Mouse (Mus musculus) megakaryocyte, embryonic 14.5 days (primary cell): ENCODE data around the gene Prmt9. TPM values are rescaled to one million over a fixed set of nuclear protein-coding genes. Genes with fewer than 3 reads are reported as not detected.

Experiments used
- H3K27me3 ChIP-seq: replicated peaks from 2 replicates; pipeline ENCODE3; 2012; ENCODE audit warnings: inconsistent platforms
- H3K36me3 ChIP-seq: replicated peaks from 2 replicates; pipeline ENCODE3; 2012; ENCODE audit warnings: low read length, inconsistent platforms, mixed read lengths
- H3K4me1 ChIP-seq: 2 replicates; pipeline ENCODE4 v1.6.1; 2012; ENCODE audit warnings: inconsistent platforms
- H3K4me3 ChIP-seq: replicated peaks from 2 replicates; pipeline ENCODE3; 2012; ENCODE audit warnings: moderate library complexity, mild to moderate bottlenecking, inconsistent platforms
- H3K9me3 ChIP-seq: 2 replicates; pipeline ENCODE4 v1.6.1; 2012; ENCODE audit warnings: inconsistent platforms
- FLI1 ChIP-seq: IDR thresholded peaks from 2 replicates; pipeline ENCODE4 v1.6.1; 2012; ENCODE audit warnings: low read length, inconsistent platforms, mixed read lengths
- GATA1 ChIP-seq: IDR thresholded peaks from 3 replicates; pipeline ENCODE4 v1.6.1; 2012; ENCODE audit warnings: mixed read lengths, low read length, inconsistent platforms, borderline replicate concordance
- polyA plus RNA-seq: library from polyadenylated mRNA; stranded (reverse); fragments of >175 nt; gene quantifications from 2 replicates; pipeline ENCODE4 v1.2.3, GENCODE M21; 2012; ENCODE audit warnings: low replicate concordance; ENCODE audit not compliant: insufficient read depth

The Prmt9 gene
- polyA plus RNA-seq, 1 experiment: 1.4 TPM

DNA sequence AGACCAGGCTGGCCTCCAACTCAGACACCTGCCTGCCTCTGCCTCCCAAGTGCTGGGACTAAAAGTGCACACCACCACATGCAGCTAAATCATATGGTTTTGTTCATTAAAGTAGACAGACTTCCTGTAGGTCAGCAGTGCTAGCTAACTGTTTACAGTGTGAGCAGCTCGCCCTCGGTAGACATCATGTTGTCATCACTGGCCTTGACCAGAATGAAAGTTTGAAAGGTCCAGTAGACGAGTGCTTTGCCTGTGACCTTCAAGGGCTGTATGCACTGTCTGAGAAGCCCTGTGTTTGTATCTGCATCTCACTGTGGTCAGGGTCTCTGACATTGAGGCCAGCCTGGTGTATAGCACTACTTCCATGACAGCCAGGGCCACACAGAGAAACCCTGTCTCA lies 12.2 kb downstream of the Prmt9 start:
- no peaks in the 10 kb centered on the region for H3K9me3 ChIP-seq
- no peak overlapping the region for H3K4me3 ChIP-seq
- no peaks in the 10 kb centered on the region for H3K27me3 ChIP-seq
- no peaks in the 10 kb centered on the region for H3K4me1 ChIP-seq
- peaks cover 89% of the 10 kb centered on the region for H3K36me3 ChIP-seq
- TF ChIP-seq GATA1 (no peak), FLI1 (no peak)

DNA sequence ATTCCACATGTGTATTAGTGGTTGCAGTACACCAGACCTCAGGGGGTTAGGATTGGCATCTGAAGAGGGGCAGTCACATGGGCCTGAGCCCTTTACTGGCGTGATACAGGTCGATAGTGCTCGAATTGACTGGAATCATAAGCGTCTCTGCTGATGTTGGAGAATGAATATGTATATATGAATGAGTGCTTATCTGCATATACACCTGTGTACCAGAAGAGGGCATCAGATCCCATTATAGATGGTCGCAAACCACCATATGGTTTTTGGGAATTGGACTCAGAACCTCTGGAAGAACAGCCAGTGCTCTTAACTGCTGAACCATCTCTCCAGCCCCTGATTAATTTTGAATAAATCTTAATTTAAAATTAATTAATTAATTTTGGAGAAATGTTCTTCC lies 25.0 kb downstream of the Prmt9 start:
- Histone ChIP-seq H3K27me3 (no peaks in the 10 kb centered on the region), H3K4me3 (no peak overlapping the region), H3K9me3 (no peaks in the 10 kb centered on the region), H3K4me1 (no peaks in the 10 kb centered on the region; the same call in 1 of the 2 replicates), H3K36me3 (peaks cover 87% of the 10 kb centered on the region)
- TF ChIP-seq GATA1 (no peak), FLI1 (no peak)

DNA sequence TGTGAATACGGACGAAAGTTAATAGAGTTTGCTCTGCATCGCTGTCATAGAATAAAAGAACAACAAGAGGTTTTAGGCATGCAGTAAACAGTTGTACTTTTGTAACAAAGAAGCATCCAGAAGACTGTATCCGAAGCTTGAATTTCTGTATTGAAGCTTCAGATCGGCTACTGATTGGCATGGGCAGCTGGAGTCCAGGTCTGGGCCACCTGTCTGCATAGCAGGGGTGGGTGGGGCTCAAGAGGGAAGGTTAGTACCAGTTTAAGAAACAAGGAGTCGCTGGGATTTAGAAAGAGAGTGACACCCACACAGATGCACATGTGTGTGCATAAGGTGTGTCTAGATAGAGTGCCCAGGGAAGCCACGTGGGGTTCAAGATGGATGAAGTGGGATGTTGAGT lies 28.5 kb downstream of the Prmt9 start:
- Histone ChIP-seq H3K27me3 (no peaks in the 10 kb centered on the region), H3K4me3 (no peak overlapping the region), H3K9me3 (no peaks in the 10 kb centered on the region), H3K36me3 (peaks cover 91% of the 10 kb centered on the region), H3K4me1 (no peaks in the 10 kb centered on the region; the same call in 1 of the 2 replicates)
- TF ChIP-seq FLI1 (no peak), GATA1 (no peak)

DNA sequence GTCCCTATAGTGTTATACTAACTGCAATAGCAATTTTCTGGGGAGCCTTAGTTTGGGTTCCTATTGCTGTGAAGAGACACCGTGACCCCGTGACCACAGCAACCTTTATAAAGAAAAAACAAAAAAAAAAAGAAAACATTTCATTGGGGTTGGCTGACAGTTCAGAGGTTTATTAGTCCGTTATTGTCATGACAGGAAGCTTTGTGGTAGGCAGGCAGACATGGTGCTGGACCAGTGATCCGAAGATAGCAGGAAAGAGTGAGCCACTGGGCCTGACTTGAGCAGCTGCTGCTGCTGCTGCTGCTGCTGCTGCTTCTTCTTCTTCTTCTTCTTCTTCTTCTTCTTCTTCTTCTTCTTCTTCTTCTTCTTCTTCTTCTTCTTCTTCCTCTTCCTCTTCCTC lies 35.0 kb downstream of the Prmt9 start:
- TF ChIP-seq GATA1: no peak
- no peak for TF ChIP-seq FLI1
- Histone ChIP-seq H3K9me3 (no peaks in the 10 kb centered on the region), H3K27me3 (no peaks in the 10 kb centered on the region), H3K4me1 (peaks cover 17% of the 10 kb centered on the region), H3K4me3 (no peak overlapping the region), H3K36me3 (peaks cover 40% of the 10 kb centered on the region)

DNA sequence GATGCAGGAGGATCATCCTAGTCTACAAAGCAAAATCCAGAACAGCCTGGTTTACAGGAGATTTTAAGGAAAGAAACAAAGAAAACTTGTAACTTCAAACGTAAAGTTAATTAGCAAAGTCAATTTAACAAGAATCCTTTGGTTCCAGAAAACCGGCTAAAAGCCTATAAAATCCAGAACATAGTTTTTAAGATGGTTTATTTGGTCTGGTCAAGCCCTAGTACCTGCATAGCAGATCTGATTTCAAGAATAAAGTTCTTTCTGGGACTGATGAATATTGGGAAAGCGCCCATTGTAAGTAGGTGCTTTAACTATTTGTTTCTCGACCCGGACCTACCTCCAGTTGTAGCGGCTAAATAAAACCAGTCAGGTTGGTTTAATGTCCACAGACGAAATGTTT lies 60.4 kb downstream of the Prmt9 start:
- peak overlapping the region; percentile 92 for H3K4me3 ChIP-seq
- H3K4me1 ChIP-seq: peaks cover 12% of the 10 kb centered on the region
- TF ChIP-seq GATA1 (no peak), FLI1 (no peak)
- peaks cover 11% of the 10 kb centered on the region for H3K27me3 ChIP-seq
- H3K9me3 ChIP-seq: peaks cover 4% of the 10 kb centered on the region
- H3K36me3 ChIP-seq: no peaks in the 10 kb centered on the region

DNA sequence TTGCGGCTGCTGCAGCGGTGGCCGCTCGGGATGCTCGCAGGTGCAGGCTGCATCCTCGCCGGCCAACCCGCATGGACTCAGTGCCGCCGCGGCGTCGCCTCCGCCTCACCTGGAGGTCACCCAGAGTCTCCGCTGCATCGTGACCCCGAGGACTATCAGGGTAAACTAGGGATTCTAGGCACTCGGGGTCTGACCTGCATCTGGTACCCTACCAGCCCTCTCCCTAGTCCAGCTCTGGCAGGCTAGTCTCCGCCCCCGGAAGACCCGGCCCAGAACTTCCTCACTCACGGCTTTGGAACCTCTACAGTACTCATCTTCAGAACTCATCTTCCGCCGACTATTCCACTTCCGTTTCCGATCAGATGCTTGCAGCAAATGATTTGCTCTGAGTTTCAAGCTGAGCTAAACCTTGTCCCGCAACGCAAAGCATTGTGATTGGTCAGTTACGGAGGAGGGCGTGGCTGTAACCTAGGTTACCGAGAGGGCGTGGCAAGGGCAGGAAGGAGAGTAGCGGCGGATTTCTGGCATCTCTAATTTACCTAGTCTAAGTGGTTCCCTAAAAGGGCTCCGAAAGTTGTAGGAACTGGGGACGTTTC lies 61.3 kb downstream of the Prmt9 start, which contains the start of gene Tmem184c:
Gene Tmem184c (minus strand): TSS at position 325 of the 596 bp plus-strand sequence.
- Histone ChIP-seq H3K36me3 (no peaks in the 10 kb centered on the region), H3K4me1 (peaks cover 17% of the 10 kb centered on the region), H3K4me3 (peak within 1 kb of the TSS; percentile 92), H3K9me3 (peaks cover 4% of the 10 kb centered on the region), H3K27me3 (peaks cover 11% of the 10 kb centered on the region)
- no peak for TF ChIP-seq GATA1
- TF ChIP-seq FLI1: no peak

DNA sequence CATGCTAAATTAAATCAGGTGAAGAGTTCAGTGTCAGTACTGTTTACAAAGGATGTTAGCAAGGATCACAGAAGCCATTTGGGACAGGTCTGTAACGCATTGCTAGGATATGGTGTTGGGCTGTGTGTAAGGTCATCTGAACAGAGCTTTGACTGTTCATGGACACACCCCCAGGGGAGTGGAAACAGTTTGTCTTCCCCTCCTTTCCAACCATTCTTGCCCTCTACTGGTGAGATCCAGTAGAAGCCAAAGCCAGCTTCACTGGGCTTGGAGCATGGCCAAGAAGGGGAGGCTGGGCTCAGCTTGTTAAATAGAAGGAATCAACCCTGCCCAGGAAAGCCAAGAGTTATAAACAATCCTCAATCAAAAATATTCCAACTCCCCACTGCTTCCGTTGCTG lies 68.7 kb downstream of the Prmt9 start:
- TF ChIP-seq FLI1 (no peak), GATA1 (no peak)
- peaks cover 11% of the 10 kb centered on the region; the same call in 1 of the 2 replicates for H3K4me1 ChIP-seq
- H3K4me3 ChIP-seq: no peak overlapping the region
- H3K27me3 ChIP-seq: peaks cover 5% of the 10 kb centered on the region
- H3K9me3 ChIP-seq: no peaks in the 10 kb centered on the region; the same call in 1 of the 2 replicates
- H3K36me3 ChIP-seq: no peaks in the 10 kb centered on the region

DNA sequence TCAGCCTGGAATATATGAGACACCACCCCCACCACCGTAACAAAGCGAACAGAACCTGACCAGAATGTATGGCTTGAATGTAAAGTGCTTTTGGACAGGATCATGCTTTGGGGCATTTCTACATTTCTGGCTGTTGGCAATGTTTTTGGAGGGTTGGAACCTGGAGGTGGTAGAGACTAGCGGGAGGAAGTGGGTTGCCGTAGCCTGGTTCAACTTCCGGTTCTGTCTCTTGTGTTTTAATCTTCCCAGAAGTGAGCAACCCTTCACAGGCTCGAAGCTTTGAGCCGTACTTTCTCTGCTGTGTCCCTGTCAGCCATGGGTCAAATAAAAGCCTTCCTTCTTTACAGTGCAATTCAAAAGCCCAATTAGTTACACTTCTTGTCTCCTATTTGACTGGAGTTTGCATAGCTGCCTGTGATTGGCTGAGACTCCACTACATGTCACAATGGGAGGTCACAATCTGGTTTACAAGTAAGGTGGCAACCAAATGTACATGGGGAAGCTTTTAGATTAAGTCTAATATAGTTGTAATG lies 74.5 kb downstream of the Prmt9 start:
- peaks cover 10% of the 10 kb centered on the region for H3K4me1 ChIP-seq
- peaks cover 7% of the 10 kb centered on the region for H3K27me3 ChIP-seq
- no peak for TF ChIP-seq GATA1
- TF ChIP-seq FLI1: no peak
- no peak overlapping the region for H3K4me3 ChIP-seq
- no peaks in the 10 kb centered on the region for H3K9me3 ChIP-seq
- no peaks in the 10 kb centered on the region for H3K36me3 ChIP-seq

DNA sequence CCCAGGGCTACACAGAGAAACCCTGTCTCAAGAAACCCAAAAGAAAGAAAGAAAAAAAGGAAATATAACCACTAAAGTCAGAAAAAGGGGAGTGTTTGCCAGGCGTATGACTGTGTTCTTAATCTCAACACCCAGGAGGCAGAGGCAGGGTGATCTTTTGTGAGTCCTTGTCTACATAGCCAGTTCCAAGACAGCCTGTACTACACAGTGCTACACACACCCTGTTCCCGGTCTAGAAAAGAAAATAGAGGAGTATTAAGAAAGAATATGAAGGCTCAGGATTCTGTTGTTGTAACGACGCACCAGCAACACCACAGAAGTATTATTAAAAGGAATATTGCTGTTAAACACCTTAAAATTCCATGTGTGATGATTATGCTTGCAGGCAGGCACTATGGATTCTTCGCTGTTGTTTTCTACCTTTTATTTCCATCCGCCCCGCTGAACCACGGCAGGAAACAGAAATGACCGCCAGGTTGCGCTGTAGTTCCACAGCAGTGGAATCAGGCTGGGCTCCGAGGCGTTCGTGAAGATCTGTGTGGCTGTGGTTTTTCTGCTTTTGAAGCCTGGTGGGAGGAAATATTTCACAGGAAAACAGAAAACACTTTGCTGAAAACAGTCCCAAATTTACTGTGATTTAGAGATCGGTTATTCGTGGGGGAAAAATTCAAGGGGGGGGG lies 80.8 kb downstream of the Prmt9 start:
- Histone ChIP-seq H3K36me3 (no peaks in the 10 kb centered on the region), H3K9me3 (no peaks in the 10 kb centered on the region)
- TF ChIP-seq FLI1 (no peak), GATA1 (no peak)

DNA sequence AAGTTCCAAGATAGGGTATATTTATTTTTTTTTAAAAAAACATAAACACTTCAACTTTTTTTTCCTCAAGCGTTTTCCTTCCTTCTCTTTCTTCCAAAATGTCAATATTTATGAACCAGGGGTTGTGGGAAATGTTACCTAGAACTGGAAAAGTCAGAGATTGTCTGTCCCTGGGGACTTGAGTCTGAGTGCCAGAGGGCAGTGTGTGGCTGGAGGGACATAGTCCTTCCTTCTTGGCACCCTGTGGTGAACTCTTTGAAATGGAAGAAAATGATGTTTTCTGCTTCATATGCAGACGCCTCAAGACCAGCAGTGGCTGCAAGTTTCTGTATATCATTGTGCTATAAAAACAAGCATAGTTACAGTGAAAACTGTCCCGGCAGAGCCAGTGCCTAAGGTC lies 81.5 kb downstream of the Prmt9 start:
- no peaks in the 10 kb centered on the region for H3K9me3 ChIP-seq
- TF ChIP-seq FLI1: no peak
- TF ChIP-seq GATA1: no peak
- H3K4me1 ChIP-seq: peaks cover 14% of the 10 kb centered on the region
- peaks cover 7% of the 10 kb centered on the region for H3K27me3 ChIP-seq
- H3K36me3 ChIP-seq: no peaks in the 10 kb centered on the region
- no peak overlapping the region for H3K4me3 ChIP-seq

More for the DNA sequence above, 80.8 kb downstream of the Prmt9 start:
- H3K27me3 ChIP-seq: peaks cover 9% of the 10 kb centered on the region
- peaks cover 14% of the 10 kb centered on the region for H3K4me1 ChIP-seq
- peak overlapping the region; percentile 30 for H3K4me3 ChIP-seq

Other genes starting within 250 kb of the Prmt9 start
- 88.6 and 107 TPM in 2 replicates for gene Arhgap10, start 31.4 kb upstream of the Prmt9 start, polyA plus RNA-seq
- gene Tmem184c, start 61.3 kb downstream of the Prmt9 start, polyA plus RNA-seq: 0.65 TPM in 1 of 2 replicates, not detected in the other
- not detected in 2 replicates for gene Ednra, start 175.1 kb downstream of the Prmt9 start, polyA plus RNA-seq